Mouse (Mus musculus) kidney, postnatal 14 days (tissue): ENCODE data around the gene Ing3.

ENCODE experiments used
- DNase-seq: peaks from one replicate; pipeline ENCODE4 v3.0.0; 2022; ENCODE audit warnings: mixed read lengths

The Ing3 gene

GRCm38 (mm10) chr6:21993070-21993469 lies 43.7 kb downstream of the Ing3 start:
- no peak for DNase-seq

- DNase-seq: no peak
Measured at GRCm38 (mm10) chr6:21998131-21998530, 48.8 kb downstream of the Ing3 start.

- peak; percentile 39 for DNase-seq
Measured at GRCm38 (mm10) chr6:21999025-21999424, 49.7 kb downstream of the Ing3 start.

- no peak for DNase-seq
Measured at GRCm38 (mm10) chr6:22000086-22000485, 50.7 kb downstream of the Ing3 start.

- no peak for DNase-seq
Measured at GRCm38 (mm10) chr6:22000881-22001280, 51.5 kb downstream of the Ing3 start.

GRCm38 (mm10) chr6:22001284-22001916 lies 52.0 kb downstream of the Ing3 start:
- DNase-seq: peak; percentile 69

- peak; percentile 44 for DNase-seq
Measured at GRCm38 (mm10) chr6:22002521-22003199, 53.3 kb downstream of the Ing3 start.

- peak; percentile 72 for DNase-seq
Measured at GRCm38 (mm10) chr6:22003200-22003587, 53.8 kb downstream of the Ing3 start.

- no peak for DNase-seq
Measured at GRCm38 (mm10) chr6:22003959-22004543, 54.7 kb downstream of the Ing3 start.

GRCm38 (mm10) chr6:22008346-22008745 lies 59.0 kb downstream of the Ing3 start:
- no peak for DNase-seq

- DNase-seq: no peak
Measured at GRCm38 (mm10) chr6:22010258-22010657, 60.9 kb downstream of the Ing3 start.

- no peak for DNase-seq
Measured at GRCm38 (mm10) chr6:22010761-22011281, 61.5 kb downstream of the Ing3 start.

- no peak for DNase-seq
Measured at GRCm38 (mm10) chr6:22011546-22011945, 62.2 kb downstream of the Ing3 start.

GRCm38 (mm10) chr6:22012099-22012498 lies 62.7 kb downstream of the Ing3 start:
- no peak for DNase-seq

GRCm38 (mm10) chr6:22012501-22012900 lies 63.1 kb downstream of the Ing3 start:
- no peak for DNase-seq

GRCm38 (mm10) chr6:22013394-22013793 lies 64.0 kb downstream of the Ing3 start:
- DNase-seq: no peak

GRCm38 (mm10) chr6:22014291-22014911 lies 65.0 kb downstream of the Ing3 start:
- DNase-seq: no peak

- DNase-seq: no peak
Measured at GRCm38 (mm10) chr6:22017631-22018030, 68.3 kb downstream of the Ing3 start.

- DNase-seq: no peak
Measured at GRCm38 (mm10) chr6:22018768-22019445, 69.5 kb downstream of the Ing3 start.

GRCm38 (mm10) chr6:22019637-22020036 lies 70.3 kb downstream of the Ing3 start:
- DNase-seq: peak; percentile 44

- DNase-seq: no peak
Measured at GRCm38 (mm10) chr6:22020696-22021095, 71.3 kb downstream of the Ing3 start.

GRCm38 (mm10) chr6:22021315-22021714 lies 71.9 kb downstream of the Ing3 start:
- no peak for DNase-seq

GRCm38 (mm10) chr6:22024168-22024567 lies 74.8 kb downstream of the Ing3 start:
- DNase-seq: no peak
